Mouse (Mus musculus) monocyte, adult 5-6 weeks (primary cell): ENCODE measurements around the gene Ppp2r3c. TPM values are rescaled to one million over a fixed set of nuclear protein-coding genes. Genes with fewer than 3 reads are reported as not detected.
A peak's percentile ranks its signal among the peaks of the same experiment; 100 is the strongest.
"Not testable (repeated sequence)": the region's sequence is repeated elsewhere in the genome, so short reads cannot be mapped to it uniquely, and the experiment has no call there.

Experiments used
- ATAC-seq: fragments of 153-309, 156-312 bp; replicated peaks from 2 replicates; pipeline ENCODE4 v1.8.0; 2017; ENCODE audit warnings: mild to moderate bottlenecking; ENCODE audit not compliant: low TSS enrichment, insufficient number of reproducible peaks, severe bottlenecking, poor library complexity, low FRiP score
- total RNA-seq: library from RNA; stranded (forward); fragments of 200-1000, 200-491, 200-594 nt; gene quantifications from 3 replicates; pipeline ENCODE4 v1.2.3, GENCODE M21; 2017

Ppp2r3c gene
- total RNA-seq, result 28.2 to 34.0 TPM (median 32.2 TPM) in 3 replicates

DNA sequence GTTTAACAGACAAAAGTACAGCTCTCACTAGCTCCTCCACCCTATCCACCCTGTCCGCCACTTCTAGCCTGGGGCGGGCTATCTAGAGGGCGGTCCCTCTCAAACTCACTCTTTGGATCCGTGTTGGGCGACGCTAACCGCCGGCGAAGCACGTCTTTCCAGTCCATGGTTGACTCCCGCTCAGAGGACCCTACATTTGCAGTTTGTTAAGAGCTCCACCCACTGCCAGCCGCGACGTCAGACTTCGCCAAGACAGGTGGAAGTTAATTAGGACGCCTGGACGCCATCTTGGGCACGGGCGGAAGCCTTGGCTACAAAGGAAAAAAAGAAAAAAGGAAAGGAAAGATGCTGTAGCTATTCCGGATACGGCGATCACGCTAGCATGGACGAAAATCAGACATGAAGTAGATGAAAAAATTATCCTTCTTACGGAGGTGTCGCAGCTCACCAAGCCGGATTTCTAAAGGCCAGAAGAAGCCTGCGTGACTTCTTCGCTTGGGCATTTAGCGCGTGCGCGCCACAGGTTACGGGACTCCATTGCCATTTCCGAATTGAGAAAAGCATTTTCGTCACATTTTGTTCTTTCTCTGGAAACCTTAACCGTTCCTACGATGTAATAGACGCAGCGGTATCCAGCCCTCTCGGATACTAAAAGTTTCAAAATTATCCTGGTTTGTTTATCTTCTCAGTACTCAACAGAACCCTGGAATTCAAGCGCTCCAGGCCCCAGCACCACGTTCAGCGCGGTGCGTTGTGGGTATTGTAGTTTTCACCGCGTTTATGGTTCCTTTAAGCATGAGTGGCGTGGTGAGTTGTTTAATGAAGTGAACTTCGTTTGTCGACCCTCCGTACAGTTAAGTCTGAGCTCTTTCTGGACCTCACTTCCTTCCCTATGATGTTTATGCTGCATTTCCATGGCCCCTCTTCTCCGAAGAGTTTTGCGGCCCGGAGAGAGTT, at the start of gene Ppp2r3c:
Gene Ppp2r3c, minus strand, starts transcription at position 514 of the 957 bp plus-strand sequence.
- peak; percentile 84 for ATAC-seq

GRCm38 (mm10) chr12:55344583-55344982, 41.8 kb upstream of the Ppp2r3c start:
- no peak for ATAC-seq

- ATAC-seq, result no peak
Measured at GRCm38 (mm10) chr12:55343998-55344397, 41.2 kb upstream of the Ppp2r3c start.

DNA sequence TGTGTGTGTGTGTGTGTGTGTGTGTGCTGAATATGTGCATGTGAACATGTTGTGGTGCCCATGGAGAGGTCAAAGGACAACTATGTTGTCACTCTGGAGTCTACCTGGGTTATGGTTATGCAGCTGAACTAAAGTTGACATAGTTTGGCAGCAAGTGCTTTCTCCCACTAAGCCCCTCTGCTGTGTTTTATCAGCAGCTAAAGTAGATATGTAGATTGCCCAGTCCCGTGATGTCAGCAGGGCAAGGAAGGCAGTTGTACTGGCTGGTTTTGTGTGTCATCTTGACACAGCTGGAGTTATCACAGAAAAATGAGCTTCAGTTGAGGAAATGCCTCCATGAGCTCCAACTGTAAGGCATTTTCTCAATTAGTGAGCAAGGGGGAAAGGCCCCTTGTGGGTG, 40.2 kb upstream of the Ppp2r3c start:
- ATAC-seq, result not testable (repeated sequence)

DNA sequence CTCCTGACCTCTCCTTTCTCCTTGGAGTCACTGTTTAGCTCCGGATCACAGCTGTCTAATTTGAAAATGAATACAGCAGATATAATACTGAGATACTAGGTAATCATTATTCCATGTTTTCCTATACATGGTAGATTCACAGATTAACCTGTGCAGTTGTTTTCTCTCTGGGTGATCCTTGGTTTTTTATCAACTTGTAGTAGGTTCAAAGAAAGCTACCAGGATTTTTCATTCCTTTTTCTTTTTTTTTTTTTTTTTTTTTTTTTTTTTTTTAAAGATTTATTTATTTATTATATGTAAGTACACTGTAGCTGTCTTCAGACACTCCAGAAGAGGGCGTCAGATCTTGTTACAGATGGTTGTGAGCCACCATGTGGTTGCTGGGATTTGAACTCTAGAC, 35.7 kb upstream of the Ppp2r3c start:
- ATAC-seq, result not testable (repeated sequence)

- ATAC-seq, result no peak
Measured at GRCm38 (mm10) chr12:55333662-55334061, 30.9 kb upstream of the Ppp2r3c start.

GRCm38 (mm10) chr12:55329351-55329750, 26.6 kb upstream of the Ppp2r3c start:
- no peak for ATAC-seq

DNA sequence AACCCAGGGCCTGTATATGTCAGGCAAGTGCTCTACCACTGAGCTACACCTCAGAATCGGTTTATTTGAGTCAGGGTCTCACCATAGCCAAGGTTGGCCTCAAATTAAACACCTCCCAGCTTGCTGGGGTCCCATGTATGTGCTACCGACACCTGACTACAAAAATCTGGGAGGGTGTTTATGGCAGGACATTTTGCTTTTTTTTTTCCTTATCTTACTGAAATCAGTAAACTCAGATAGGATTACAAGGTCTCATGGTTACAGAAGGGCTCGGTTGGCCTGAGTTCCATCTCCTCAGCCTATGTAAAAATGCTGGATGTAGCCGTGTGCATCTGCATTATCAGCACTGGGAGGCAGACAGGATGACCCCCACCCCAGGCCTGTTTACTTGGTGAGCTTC, 26.0 kb upstream of the Ppp2r3c start:
- no peak for ATAC-seq

DNA sequence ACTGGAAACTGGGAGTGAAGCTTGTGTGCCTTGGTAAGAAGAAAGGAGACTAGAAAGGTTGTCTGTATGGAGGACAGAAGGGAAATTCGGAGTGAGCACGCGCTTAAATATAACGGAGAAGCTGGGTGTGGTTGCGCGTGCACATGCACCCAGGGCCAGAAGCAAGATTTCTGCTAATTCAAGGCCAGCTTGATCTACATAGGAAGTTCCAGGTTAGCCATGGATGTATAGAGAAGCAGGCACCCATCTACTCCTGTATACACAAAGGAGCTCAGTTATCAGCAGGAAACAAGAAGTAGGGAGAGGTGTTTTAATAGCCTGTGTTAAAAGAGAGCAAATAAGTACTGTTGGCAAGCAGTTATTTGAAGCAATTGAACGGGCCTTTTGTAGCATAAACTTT, 22.9 kb upstream of the Ppp2r3c start:
- ATAC-seq, result no peak

DNA sequence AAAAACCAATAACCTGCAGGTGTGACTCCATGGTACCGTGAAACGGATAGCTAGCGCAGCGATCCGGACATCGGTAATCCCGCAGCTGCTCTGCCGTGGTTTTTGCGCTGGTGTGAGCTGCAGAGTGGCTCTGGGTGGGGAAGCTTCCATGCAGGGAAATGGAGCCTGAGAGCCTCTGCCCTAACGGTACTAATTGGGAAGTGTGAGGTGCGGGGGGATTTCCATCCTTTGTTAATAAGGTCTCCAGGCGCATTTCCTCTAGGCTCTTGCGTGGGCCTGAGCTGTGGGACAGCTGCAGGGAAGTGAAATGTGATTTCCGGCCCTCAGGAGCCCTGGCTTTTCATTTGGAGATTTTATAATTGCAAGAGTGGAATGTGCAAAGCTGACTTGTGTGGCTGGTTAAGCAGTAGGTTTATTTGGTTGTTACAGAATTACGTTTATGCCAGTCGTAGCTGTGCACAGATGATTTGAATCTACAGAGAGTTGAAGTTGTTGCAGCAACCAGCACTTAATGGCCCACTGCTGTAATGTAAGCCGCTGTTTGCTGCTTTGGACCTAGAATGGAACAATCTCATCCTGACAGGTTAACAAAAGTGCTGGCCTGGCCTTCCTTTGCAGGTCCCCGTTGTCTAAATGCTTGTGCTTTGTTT, 19.0 kb upstream of the Ppp2r3c start:
- no peak for ATAC-seq

GRCm38 (mm10) chr12:55315192-55315591, 12.4 kb upstream of the Ppp2r3c start:
- peak; percentile 89 for ATAC-seq

GRCm38 (mm10) chr12:55313901-55314300, 11.1 kb upstream of the Ppp2r3c start:
- ATAC-seq, result no peak

DNA sequence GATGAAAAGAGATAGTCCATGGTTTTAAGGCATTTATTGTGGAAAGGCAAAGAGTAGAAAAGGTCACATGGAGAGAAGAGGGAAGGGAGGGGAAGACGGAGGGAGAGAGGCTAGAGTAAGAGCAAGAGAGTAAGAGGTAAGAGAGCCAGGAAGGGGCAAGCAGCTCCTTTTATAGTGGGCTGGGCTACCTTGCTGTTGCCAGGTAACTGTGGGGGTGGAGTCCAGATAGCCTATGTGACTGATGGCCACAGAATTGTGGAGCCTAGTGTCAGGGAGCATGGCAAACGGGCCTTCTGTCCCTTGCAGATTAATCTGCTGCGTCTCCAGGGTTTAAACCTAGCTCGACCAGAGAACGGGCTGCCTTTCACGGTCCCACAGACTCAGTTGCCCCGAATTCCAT, 9.0 kb upstream of the Ppp2r3c start:
- no peak for ATAC-seq

GRCm38 (mm10) chr12:55309501-55309900, 6.7 kb upstream of the Ppp2r3c start:
- no peak for ATAC-seq

GRCm38 (mm10) chr12:55308731-55309130, 5.9 kb upstream of the Ppp2r3c start:
- ATAC-seq, result no peak

- ATAC-seq, result no peak
Measured at GRCm38 (mm10) chr12:55307566-55307965, 4.8 kb upstream of the Ppp2r3c start.

- no peak for ATAC-seq
Measured at GRCm38 (mm10) chr12:55306371-55306770, 3.6 kb upstream of the Ppp2r3c start.

DNA sequence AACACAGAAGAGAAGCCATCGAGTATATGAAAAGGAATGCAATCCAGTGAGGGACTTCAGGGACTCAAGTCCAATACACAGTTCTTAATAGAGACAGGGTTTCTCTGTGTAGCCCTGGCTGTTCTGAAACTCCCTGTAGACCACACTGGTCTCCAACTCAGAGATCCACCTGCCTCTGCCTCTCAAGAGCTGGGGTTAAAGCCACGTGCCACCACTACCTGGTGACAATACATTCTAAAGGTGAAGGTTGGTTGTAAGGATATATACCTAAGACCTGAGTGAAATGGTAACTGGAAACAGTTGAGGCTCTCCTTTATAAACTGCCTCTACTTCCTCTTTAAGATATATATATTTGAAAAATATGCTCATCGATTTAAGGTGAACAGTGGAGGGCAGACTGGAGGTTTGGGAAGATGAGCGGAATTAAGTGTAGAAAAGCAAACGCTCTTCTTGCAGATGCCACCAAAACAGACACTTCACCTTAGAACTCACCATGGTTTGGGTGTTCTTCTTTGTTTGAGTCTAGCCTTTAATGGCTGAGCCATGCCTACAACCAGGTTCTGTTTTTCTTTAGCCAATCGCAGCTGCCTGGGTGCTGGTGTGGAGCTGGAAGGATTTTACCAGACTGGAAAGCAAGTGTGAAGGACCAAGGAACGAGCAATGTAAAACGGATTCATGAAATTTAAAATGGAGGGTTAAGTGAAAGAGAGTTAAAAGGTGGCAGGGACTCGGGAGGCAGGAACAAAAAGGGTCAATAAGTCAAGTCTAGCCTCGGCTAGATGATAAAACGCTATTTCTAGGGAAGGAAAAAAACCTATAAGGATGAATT, 1.1 kb downstream of the Ppp2r3c start:
- ATAC-seq, result no peak

- ATAC-seq, result no peak
Measured at GRCm38 (mm10) chr12:55300820-55301351, 1.9 kb downstream of the Ppp2r3c start.
